Comparison of ENCODE assay signal across 10 mouse cellular contexts in the genomic region with DNA sequence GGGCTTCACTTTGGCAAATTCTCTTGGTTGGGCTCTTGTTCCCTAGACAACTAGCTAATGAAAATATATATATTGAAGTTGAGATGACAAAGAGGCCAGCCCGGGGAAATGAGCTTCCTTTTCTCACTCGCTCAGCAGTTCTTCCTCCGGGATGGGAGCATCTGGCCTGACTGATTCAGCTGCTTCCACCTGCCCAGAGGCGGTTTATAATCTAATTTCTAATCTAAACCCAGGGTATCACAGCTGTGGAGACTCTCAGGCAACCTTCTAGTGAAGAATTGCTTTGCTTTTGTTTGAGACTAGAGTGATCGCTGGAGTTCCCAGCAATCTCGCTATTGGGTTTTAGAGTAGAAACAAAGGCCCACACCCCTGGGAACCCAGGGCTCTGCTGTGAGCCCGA.
DNase-seq lines count a peak whose midpoint lies in the region; ATAC-seq and TF ChIP-seq lines count a peak whose summit lies in the region.
"Had no signal": no experiment of that assay in that cellular context is flagged by ENCODE, and none has a peak within 500 bp of the region (broad histone marks: within the 10 kb centered on the region; RNA-seq: fewer than 3 reads in every experiment).

No protein-coding gene starts in this region.

- H3K4me1 ChIP-seq in forebrain, embryonic 14.5 days (ENCODE audit: control insufficient read depth, insufficient read depth, low read length): no peaks in the 10 kb centered on the region
- H3K4me1 ChIP-seq in forebrain, postnatal 0 days (ENCODE audit: insufficient read depth): no peaks in the 10 kb centered on the region
- no peaks in the 10 kb centered on the region for H3K4me1 ChIP-seq in hindbrain, embryonic 12.5 days
- no peaks in the 10 kb centered on the region for H3K4me1 ChIP-seq in neural tube, embryonic 11.5 days (ENCODE audit: control insufficient read depth, insufficient read depth, low read length)

- H3K4me2 ChIP-seq in forebrain, embryonic 14.5 days (ENCODE audit: low read length): no peak overlapping the region
- H3K4me2 ChIP-seq in forebrain, postnatal 0 days (ENCODE audit: low read depth): no peak overlapping the region
- H3K4me2 ChIP-seq in hindbrain, embryonic 12.5 days (replicated peaks): no peak overlapping the region
- H3K4me2 ChIP-seq in neural tube, embryonic 11.5 days (ENCODE audit: low read depth): no peak overlapping the region

- WGBS in forebrain, embryonic 14.5 days: 20% methylated on average over 7 of the region's 7 CpGs
- WGBS in forebrain, postnatal 0 days: 18% methylated on average over 7 of the region's 7 CpGs
- WGBS in hindbrain, embryonic 12.5 days: 16% methylated on average over 7 of the region's 7 CpGs
- 26% methylated on average over 7 of the region's 7 CpGs for WGBS in neural tube, embryonic 11.5 days

- no peak overlapping the region for H3K4me3 ChIP-seq in forebrain, embryonic 14.5 days (ENCODE audit: low read depth, low read length)
- H3K4me3 ChIP-seq in forebrain, postnatal 0 days (ENCODE audit: low read depth, low read length): no peak overlapping the region
- H3K4me3 ChIP-seq in hindbrain, embryonic 12.5 days: no peak overlapping the region
- H3K4me3 ChIP-seq in neural tube, embryonic 11.5 days (ENCODE audit: low read depth, low read length): no peak overlapping the region

- ATAC-seq in forebrain, embryonic 14.5 days: no peak
- ATAC-seq in forebrain, postnatal 0 days: no peak
- peak; percentile 92 for ATAC-seq in hindbrain, embryonic 12.5 days (ENCODE audit: low FRiP score)
- ATAC-seq in neural tube, embryonic 11.5 days (ENCODE audit: insufficient read depth, low FRiP score, low TSS enrichment): peak; percentile 85

- TF ChIP-seq POLR2A in brain, embryonic 14.5 days (IDR thresholded peaks at IDR 0.05; ENCODE audit: borderline replicate concordance, extremely low read depth, insufficient read depth, insufficient read length, poor library complexity, severe bottlenecking): no peak

- H3K36me3 ChIP-seq in forebrain, embryonic 14.5 days (ENCODE audit: control insufficient read depth, insufficient read depth, low read length): no peaks in the 10 kb centered on the region
- no peaks in the 10 kb centered on the region for H3K36me3 ChIP-seq in forebrain, postnatal 0 days (ENCODE audit: insufficient read depth)
- no peaks in the 10 kb centered on the region for H3K36me3 ChIP-seq in hindbrain, embryonic 12.5 days
- H3K36me3 ChIP-seq in neural tube, embryonic 11.5 days (ENCODE audit: control insufficient read depth, insufficient read depth, low read length): no peaks in the 10 kb centered on the region

- no peak for TF ChIP-seq CTCF in forebrain, postnatal 0 days (IDR thresholded peaks at IDR 0.05; ENCODE audit: low read depth)
- no peak for TF ChIP-seq CTCF in brain, embryonic 14.5 days (IDR thresholded peaks at IDR 0.05; ENCODE audit: borderline replicate concordance, extremely low read depth, insufficient read depth, insufficient read length)

- peak; percentile 6 for DNase-seq in forebrain, embryonic 14.5 days (ENCODE audit: low spot score)
- DNase-seq in forebrain, postnatal 0 days: no peak
- peak; percentile 65 for DNase-seq in brain, embryonic 14.5 days (ENCODE audit: low read depth)
- DNase-seq in neural tube, embryonic 11.5 days (ENCODE audit: low spot score): peak; percentile 66
- DNase-seq in cerebellum, adult 18-20 months: no peak
- no peak for DNase-seq in frontal cortex, adult 2 months (ENCODE audit: extremely low spot score in 1 of 2, low spot score in 1 of 2)
- DNase-seq in layer of hippocampus, adult 18-20 months (ENCODE audit: low spot score in 2 of 2): no peak
- DNase-seq: cerebellum, adult 9-10 months had no signal

- H3K27ac ChIP-seq in forebrain, embryonic 14.5 days (ENCODE audit: low read depth, low read length): no peak overlapping the region
- H3K27ac ChIP-seq in forebrain, postnatal 0 days (ENCODE audit: low read depth, low read length): no peak overlapping the region
- H3K27ac ChIP-seq in hindbrain, embryonic 12.5 days: peak overlapping the region; percentile 55
- 0 out of 2 replicates have a peak overlapping the region, but pooled peaks have one; percentile 53 for H3K27ac ChIP-seq in neural tube, embryonic 11.5 days (ENCODE audit: low read depth, low read length)
- H3K27ac ChIP-seq: stomach, postnatal 0 days had no signal

- no peaks in the 10 kb centered on the region for H3K27me3 ChIP-seq in forebrain, embryonic 14.5 days (replicated peaks; ENCODE audit: control insufficient read depth, insufficient read depth, low read length)
- no peaks in the 10 kb centered on the region for H3K27me3 ChIP-seq in forebrain, postnatal 0 days (ENCODE audit: insufficient read depth, low read length)
- no peaks in the 10 kb centered on the region for H3K27me3 ChIP-seq in hindbrain, embryonic 12.5 days
- H3K27me3 ChIP-seq in neural tube, embryonic 11.5 days (ENCODE audit: control insufficient read depth, insufficient read depth, low read length): no peaks in the 10 kb centered on the region

- no peaks in the 10 kb centered on the region; the same call in 1 of the 2 replicates for H3K9me3 ChIP-seq in forebrain, embryonic 14.5 days (replicated peaks; ENCODE audit: control insufficient read depth, low read length)
- no peaks in the 10 kb centered on the region for H3K9me3 ChIP-seq in forebrain, postnatal 0 days (ENCODE audit: low read length)
- H3K9me3 ChIP-seq in hindbrain, embryonic 12.5 days (replicated peaks): no peaks in the 10 kb centered on the region
- no peaks in the 10 kb centered on the region for H3K9me3 ChIP-seq in neural tube, embryonic 11.5 days (ENCODE audit: control insufficient read depth, low read length)

- H3K9ac ChIP-seq in forebrain, embryonic 14.5 days (ENCODE audit: low read length): no peak overlapping the region
- H3K9ac ChIP-seq in forebrain, postnatal 0 days: no peak overlapping the region
- no peak overlapping the region for H3K9ac ChIP-seq in hindbrain, embryonic 12.5 days
- H3K9ac ChIP-seq in neural tube, embryonic 11.5 days (ENCODE audit: low read length): no peak overlapping the region

Comparison
In these comparisons a context has a peak if more than half of its experiments do, and no peak if none do; other contexts are left out.
1. DNase-seq: peak in forebrain, embryonic 14.5 days (single experiment), brain, embryonic 14.5 days (single experiment) and neural tube, embryonic 11.5 days (single experiment); none in forebrain, postnatal 0 days (single experiment), cerebellum, adult 18-20 months (0 of 2), frontal cortex, adult 2 months (0 of 2) and layer of hippocampus, adult 18-20 months (0 of 2).
2. ATAC-seq: peak in hindbrain, embryonic 12.5 days (single experiment) and neural tube, embryonic 11.5 days (single experiment); none in forebrain, embryonic 14.5 days (single experiment) and forebrain, postnatal 0 days (single experiment).
3. H3K27ac ChIP-seq: peak in hindbrain, embryonic 12.5 days (single experiment) and neural tube, embryonic 11.5 days (single experiment); none in forebrain, embryonic 14.5 days (single experiment) and forebrain, postnatal 0 days (single experiment).